Mouse (Mus musculus) NIH3T3 (cell line): Measurements from ENCODE around the gene Ccsap.

ENCODE experiments used
- DNase-seq: peaks from one replicate; pipeline ENCODE4 v3.0.0-alpha.2; 2012; ENCODE audit warnings: low read depth

The Ccsap gene

DNA sequence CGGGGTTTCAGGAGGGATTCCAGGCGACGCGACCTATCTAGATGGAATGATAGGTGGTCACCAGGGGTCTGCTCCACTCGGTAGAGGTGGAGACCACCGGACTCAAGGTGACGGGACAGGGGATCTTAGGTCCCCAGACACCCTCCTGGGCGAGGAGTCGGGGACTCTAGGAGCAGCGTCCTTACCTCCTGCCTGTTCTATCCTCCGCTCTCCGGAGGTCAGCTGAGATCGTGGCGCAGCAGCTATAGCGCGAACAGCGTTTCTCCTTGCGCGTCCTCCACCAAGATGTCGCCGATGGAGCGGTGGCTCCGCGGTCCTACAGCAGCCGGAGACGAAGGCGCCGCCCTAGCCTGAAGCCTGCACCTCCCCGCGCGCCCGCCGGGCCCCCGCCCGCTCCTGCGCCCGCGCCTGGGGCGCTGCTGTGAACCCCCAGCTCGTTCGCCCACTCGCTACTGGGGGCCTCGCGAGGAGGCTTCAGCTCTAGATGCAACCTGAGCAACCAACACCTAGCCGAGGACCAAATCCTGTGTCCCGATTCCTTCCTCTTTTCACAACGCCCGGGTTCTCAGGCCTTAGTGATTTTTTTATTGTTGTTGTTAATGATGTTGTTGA, at the start of gene Ccsap:
Ccsap (minus strand) TSS at position 562 of the 612 bp plus-strand sequence.
- peak; percentile 74 for DNase-seq

DNA sequence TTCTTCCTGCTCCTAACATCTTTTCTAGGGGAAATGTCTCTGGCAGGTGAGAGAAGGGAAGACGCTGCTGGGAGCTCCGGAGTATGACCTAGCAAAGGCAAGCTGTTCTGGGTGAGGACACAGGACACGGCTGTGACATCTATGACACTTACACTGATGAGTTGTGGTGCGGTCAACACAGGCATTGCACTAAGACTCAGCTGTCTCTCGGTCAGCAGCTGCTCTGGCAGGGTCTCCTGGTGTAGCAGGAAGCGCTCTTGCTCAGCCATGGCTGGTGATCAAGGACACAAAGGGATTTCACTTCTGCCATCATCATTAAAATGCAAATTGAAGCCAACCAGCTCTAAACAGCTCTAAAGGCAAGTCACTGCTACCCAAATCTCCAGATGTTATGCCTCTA, 47.6 kb upstream of the Ccsap start:
- no peak for DNase-seq

GRCm38 (mm10) chr8:123902653-123903052, 42.6 kb upstream of the Ccsap start:
- DNase-seq: no peak

DNA sequence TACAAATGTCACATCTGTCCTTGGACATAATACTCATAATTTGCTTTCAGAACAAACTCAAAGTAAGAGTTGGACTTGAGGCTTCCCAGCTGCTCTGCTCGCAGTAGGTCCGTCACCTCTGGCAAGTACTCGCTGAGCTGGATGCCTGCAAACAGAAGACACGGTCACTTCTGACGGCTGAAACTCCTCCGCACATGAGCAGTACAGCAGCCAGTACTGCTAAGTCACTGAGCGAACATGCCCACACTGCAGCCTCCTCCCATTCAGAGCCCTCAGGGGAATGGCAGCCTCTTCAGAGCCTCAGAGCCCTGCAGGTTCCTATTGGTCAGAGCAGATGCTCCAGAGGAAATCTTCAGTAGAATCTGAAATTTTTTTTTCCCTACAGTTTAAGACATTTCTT, 39.4 kb upstream of the Ccsap start:
- DNase-seq: no peak

GRCm38 (mm10) chr8:123898576-123898975, 38.6 kb upstream of the Ccsap start:
- DNase-seq: no peak

DNA sequence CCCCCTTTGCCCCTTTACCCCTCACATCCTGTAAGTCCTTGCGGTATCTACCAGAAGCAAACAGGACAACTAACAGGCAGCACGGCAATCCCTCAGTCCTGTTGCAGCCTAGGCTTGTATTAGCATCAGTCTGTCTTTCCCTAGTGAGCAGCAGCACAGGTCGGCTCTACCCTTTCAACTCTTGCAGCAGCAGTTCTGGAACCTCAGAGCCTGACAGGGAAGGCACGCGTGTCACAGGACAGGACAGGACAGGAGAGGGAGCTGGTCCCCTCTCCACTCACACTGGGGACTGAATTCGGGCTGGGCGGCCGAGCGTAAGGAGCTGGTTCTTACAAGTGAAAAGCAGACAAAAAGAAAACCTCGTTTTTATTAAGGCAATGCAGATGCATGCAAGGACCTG, 36.8 kb upstream of the Ccsap start:
- no peak for DNase-seq

DNA sequence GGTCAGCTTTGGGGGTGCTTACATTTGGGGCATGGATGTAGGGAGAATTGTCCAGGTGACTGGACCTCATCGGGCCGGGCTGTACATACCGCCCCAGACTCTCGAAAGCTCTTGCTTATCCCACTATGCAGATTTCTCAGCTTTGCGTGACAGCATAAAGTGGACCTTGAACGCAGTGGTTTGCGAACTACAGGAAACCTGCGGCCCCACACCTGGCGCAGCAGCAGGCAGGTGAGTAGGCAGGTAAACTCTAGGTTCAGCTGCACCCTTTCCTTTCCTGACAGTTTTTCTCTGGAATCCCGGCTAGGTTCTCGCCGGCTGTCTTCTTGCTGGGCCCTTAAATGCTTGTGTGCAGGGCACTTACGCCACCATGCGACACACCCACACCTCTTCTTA, 36.4 kb upstream of the Ccsap start:
- no peak for DNase-seq

DNA sequence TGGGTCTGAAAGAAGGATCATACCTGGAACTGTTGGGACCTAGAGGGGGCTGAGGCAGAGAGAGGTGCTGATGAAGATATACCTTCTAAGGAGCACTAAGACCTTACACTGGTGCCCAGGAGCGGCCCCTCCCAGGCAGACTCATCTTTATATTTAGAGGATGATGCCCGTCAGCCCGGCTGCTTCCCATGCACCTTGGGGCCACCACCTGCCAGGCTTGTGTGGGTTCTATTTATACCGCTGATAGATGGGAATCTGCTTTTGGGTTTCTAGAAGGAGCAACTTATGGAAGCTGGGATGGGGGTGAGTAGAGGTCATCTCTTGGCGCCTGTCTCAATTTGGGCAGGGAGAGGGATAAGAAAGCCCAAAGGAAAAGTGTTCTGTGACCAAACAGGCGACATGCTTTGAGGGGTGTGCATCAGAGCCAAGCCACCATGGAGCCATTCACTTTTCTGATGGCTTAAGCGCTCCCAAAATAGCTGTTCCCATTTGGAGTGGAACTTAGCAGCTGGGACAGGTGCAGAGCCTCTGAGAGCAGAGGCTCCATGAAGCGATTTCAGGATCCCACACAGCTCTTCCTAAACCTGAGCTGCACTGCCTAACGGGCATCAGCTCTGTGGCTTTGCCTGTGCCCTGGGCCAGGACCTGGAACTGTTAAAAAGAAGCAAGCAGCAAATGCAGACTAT, 35.8 kb upstream of the Ccsap start:
- no peak for DNase-seq

DNA sequence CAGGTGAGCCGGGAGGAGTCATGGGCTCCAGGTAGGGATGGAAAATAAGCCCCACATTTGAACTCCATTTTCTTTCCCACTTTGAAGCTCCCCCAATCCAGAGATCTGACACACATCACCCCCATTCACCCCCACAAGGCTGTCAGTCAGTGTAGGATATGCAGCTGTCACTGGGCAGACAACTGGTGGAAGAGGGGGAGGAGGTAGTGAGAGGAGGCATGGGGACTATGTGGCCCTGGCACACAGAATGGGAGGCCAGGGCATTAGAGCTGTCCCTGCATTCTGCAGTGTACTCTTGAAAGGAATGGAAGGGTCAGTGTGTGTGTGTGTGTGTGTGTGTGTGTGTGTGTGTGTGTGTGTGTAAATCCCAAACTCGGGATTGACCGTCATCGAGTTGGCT, 35.2 kb upstream of the Ccsap start:
- DNase-seq: no peak

DNA sequence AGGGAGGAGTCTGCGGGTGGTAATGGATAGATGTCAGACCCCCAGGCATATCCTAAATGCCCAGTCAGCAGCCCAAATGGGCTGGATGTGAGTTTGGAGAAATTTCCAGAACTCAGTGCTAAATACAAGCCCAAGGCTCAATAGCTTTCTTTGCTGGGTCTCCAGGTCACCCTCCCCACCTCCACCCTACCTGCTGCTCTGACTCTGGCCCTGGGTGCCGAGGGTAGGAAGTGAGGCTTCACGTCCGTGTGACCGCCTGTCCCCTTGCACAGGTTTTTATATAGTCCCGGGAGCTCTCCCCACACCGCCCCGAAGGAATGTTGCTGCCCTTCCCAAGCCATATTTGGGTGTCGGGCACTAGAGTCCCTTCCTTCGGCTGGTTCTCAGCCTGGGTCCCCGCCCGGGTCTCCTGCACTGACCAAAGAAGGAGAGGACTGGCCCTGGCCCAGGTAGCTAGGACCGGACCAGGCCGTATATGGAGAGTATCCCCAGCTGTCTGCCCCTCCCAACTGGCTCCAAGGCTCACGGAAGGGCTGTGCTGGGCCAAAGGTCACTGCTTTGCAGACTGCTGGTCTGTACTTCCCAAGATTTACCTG, 34.6 kb upstream of the Ccsap start, which contains the start of gene Acta1:
Acta1 (minus strand) TSS at position 250 of the 596 bp plus-strand sequence.
- DNase-seq: no peak

DNA sequence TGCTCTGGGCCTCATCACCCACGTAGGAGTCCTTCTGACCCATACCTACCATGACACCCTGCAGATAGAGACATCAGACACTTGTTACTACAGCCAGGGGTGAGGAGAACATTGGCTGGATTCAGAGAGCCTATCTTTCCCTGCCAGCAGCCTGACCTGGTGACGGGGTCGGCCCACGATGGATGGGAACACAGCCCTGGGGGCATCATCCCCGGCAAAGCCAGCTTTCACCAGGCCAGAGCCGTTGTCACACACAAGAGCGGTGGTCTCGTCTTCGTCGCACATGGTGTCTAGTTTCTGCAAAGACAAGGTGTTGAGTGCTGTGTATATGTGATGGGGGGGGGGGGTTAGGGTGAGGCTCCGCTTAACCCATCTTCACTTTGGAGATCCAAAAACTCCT, 33.4 kb upstream of the Ccsap start:
- no peak for DNase-seq

GRCm38 (mm10) chr8:123892586-123893155, 32.7 kb upstream of the Ccsap start:
- DNase-seq: no peak

DNA sequence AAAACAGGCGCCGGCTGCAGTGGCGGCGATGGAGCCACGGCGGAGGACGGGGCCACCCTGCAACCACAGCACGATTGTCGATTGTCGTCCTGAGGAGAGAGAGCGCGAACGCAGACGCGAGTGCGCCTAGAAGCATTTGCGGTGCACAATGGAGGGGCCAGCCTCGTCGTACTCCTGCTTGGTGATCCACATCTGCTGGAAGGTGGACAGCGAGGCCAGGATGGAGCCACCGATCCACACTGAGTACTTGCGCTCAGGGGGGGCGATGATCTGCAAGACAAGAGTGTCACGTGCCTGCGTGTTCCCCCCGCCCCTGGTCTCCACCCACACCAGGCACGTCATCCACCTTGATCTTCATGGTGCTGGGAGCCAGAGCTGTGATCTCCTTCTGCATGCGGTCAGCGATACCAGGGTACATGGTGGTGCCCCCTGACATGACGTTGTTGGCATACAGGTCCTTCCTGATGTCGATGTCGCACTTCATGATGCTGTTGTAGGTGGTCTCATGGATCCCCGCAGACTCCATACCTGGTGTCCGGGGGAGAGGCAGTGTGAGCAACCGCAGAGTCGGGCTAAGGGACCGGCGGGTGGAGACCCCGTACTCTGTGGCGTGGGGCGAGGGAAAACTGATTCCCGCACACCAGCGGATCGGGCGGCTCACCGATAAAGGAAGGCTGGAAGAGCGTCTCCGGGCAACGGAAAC, 32.0 kb upstream of the Ccsap start:
- DNase-seq: no peak

DNA sequence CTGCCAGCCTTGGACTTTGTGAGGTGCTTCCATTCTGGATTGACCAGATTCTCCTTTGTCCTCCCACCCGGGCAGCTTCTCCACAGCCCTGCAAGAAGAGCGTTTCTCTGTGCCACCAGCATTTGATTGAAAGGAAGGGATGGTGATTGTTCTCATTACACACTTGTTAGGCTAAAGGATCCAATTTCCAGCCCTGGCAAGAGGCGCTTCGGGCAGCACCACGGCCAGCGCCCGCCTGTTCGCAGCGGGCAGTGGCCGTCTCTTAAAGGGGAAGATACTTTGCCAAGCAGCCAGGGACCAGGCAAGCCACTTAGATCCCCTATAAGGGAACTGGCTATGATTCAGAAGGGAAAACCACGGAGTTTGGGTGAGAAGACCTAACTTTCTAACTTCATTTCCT, 31.3 kb upstream of the Ccsap start:
- peak; percentile 88 for DNase-seq

DNA sequence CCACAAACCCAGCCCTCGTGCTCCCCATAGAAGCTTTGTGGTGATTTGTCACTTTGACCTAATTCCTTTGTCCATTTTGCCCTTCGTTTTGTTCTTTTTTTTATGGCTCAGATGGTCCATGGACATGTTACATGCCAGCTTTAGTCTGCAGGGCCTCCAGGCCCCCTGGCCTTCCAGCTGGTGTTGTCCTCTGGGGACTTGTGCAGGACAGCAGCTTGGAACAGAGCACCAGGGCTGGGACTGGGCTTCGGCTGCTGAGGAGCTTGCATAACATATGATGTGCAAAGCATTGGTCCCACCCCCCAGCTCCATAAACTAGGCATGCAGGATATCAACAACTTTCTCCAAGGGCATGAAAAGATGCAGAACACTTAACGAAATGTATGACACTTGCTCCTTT, 29.8 kb upstream of the Ccsap start:
- no peak for DNase-seq

DNA sequence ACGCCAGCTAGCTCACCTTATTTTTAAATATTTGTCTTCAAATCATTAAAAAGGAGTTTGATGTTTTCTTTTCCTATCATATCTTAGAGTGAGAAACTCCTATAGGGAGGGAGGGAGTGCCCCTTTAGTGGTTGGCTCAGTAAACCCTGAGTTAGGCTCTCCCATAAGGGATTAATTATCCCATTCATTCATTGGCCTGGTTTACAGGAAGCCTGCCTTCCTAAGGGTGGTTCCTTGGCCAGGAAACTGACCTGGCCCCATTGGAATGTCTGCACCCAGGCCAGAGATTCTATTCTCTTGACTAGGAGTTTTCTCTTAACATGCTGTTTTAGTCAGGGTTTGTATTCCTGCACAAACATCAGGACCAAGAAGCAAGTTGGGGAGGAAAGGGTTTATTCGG, 27.9 kb upstream of the Ccsap start:
- peak; percentile 92 for DNase-seq

DNA sequence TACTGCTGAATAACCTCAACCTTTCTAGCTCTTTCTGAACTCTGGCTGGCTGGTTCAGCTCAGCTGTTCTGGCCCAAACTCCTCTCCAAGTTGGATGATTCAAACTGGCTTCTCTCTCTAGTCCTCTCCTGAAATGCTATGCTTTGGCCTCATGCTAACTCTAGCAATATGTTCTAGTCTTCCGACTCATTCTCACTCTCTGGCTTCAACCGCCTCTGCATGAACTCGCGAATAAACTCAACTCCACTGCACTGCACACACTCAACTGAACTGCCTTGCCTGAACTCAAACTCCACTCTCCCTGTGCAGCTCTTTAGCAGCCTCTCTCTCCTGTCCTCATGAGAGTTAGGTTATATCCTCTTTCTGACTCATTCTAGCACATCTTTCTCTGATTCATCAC, 27.2 kb upstream of the Ccsap start:
- peak; percentile 58 for DNase-seq

GRCm38 (mm10) chr8:123884721-123885565, 24.9 kb upstream of the Ccsap start:
- peak; percentile 93 for DNase-seq

- DNase-seq: no peak
Measured at GRCm38 (mm10) chr8:123883094-123883493, 23.1 kb upstream of the Ccsap start.

DNA sequence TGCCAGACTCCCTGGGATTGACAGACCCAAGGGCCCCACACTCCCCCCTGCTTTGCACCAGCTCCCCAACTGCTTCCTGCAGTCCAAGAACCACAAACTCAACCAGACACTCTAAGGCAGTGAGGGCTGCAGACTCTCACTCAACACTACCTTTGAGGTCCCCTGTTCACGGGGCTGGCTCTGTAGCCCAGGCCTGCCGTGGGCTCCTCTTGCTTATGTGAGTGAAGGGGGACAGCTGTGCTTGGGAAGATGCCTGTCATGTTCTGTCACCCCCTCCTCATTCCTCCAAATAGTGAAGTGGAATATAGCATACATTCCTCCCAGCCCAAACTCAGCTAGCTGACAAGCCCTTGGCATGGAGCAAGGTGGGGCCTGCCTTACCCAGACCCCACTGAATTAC, 22.4 kb upstream of the Ccsap start:
- no peak for DNase-seq

DNA sequence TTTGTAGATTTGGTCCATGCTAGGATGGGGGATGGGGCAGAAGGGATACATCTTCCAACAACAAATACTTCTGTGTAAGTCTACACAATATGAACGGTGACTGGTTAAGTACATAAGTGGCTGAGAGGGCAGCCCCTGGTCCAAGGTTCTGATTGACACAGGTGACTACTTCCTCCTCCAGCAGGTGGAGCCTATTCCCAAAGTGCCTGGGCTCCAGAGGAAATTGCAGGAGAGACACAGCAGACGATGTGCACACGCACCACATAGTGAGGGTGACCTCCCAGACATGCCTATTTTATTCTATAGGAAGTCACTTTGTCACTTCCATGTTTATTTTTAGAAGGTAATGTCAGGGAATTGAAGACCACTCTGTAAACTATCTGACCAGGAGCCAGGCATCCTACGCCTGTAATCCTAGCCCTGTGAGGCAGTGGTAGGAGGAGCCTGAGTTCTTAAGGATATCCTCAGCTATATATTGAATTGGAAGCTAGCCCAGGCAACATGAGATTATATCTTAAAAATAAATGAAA, 20.9 kb upstream of the Ccsap start:
- DNase-seq: no peak
